Mouse (Mus musculus): ENCODE measurements around the gene Gm19426.

Gene Gm19426

GRCm38 (mm10) chr2:84725770-84726169 lies 17.7 kb downstream of the Gm19426 start:
- intact Hi-C loops (cut with DNase I) = no loop called here

GRCm38 (mm10) chr2:84723856-84724255 lies 19.6 kb downstream of the Gm19426 start:
- intact Hi-C loops (cut with DNase I) = no loop called here

GRCm38 (mm10) chr2:84721182-84721581 lies 22.3 kb downstream of the Gm19426 start:
- intact Hi-C loops (cut with DNase I) = no loop called here

- intact Hi-C loops (cut with DNase I) = no loop called here
Measured at GRCm38 (mm10) chr2:84720718-84721117, 22.7 kb downstream of the Gm19426 start.

GRCm38 (mm10) chr2:84717357-84717756 lies 26.1 kb downstream of the Gm19426 start:
- intact Hi-C loops (cut with DNase I) = no loop called here

GRCm38 (mm10) chr2:84716423-84717355 lies 26.8 kb downstream of the Gm19426 start:
- intact Hi-C loops (cut with DNase I) = no loop called here

GRCm38 (mm10) chr2:84715562-84716361 lies 27.7 kb downstream of the Gm19426 start:
- intact Hi-C loops (cut with DNase I) = no loop called here

- intact Hi-C loops (cut with DNase I) = loop anchor here (5.0 kb wide), 1 partner anchor 38 kb away; the partner anchor contains the start of genes Gm28635, Med19 and Tmx2
Measured at GRCm38 (mm10) chr2:84714811-84715561, 28.5 kb downstream of the Gm19426 start, which contains the start of gene Zdhhc5. Gene Zdhhc5 (minus strand): TSS chr2:84715180.

GRCm38 (mm10) chr2:84714422-84714810 lies 29.0 kb downstream of the Gm19426 start:
- intact Hi-C loops (cut with DNase I) = loop anchor here (5.0 kb wide), 1 partner anchor 37 kb away; the partner anchor contains the start of genes Gm28635, Med19 and Tmx2

GRCm38 (mm10) chr2:84711898-84712297 lies 31.6 kb downstream of the Gm19426 start:
- intact Hi-C loops (cut with DNase I) = loop anchor here (5.0 kb wide), 1 partner anchor 35 kb away; the partner anchor contains the start of genes Gm28635, Med19 and Tmx2

GRCm38 (mm10) chr2:84707523-84707922 lies 35.9 kb downstream of the Gm19426 start:
- intact Hi-C loops (cut with DNase I) = no loop called here

- intact Hi-C loops (cut with DNase I) = no loop called here
Measured at GRCm38 (mm10) chr2:84705295-84705694, 38.2 kb downstream of the Gm19426 start.

GRCm38 (mm10) chr2:84704329-84704728 lies 39.1 kb downstream of the Gm19426 start:
- intact Hi-C loops (cut with DNase I) = no loop called here

- intact Hi-C loops (cut with DNase I) = no loop called here
Measured at GRCm38 (mm10) chr2:84703497-84703896, 40.0 kb downstream of the Gm19426 start.

- intact Hi-C loops (cut with DNase I) = no loop called here
Measured at GRCm38 (mm10) chr2:84695007-84695695, 48.3 kb downstream of the Gm19426 start.

Small RNA genes lying within 50 kb of the gene (microRNA-seq; reads per million reads assigned to microRNA genes)
- 4,030 to 4,729 reads per million in 2 experiments for gene Mir130a
